Mouse (Mus musculus) liver, adult 2 months (tissue): ENCODE data around the gene Crip2.

Source experiments
- CTCF ChIP-seq: fragments of 200-500 bp; IDR thresholded peaks from 2 replicates; pipeline ENCODE4 v1.5.1; 2011; ENCODE audit warnings: low read depth, low read length, control low read depth
- POLR2A ChIP-seq: fragments of 200-500 bp; IDR thresholded peaks from 2 replicates; pipeline ENCODE4 v1.6.1; 2011; ENCODE audit warnings: low read length, control low read depth; ENCODE audit not compliant: insufficient read depth; ENCODE audit errors: extremely low read depth

DNA sequence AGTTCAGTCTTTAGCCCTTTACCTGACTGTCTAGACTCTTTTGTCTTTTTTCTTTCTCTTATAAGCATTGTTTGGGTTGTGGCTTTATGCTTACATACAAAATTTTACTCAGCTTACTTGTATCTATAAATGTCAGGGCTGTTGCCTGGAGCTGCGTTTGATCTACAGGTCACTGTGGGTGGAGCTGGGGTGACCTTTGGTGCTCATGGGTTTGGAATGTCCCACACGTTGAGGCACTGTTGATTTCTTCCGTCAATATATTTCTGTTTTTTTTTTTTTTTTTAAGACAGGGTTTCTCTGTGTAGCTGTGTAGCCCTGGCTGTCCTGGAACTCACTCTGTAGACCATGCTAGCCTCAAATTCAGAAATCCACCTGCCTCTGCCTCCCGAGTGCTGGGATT, 41.0 kb downstream of the Crip2 start:
- TF ChIP-seq POLR2A (no peak), CTCF (no peak)
